Mouse (Mus musculus) G1E (cell line): ENCODE results near the gene Dthd1. TPM values are rescaled to one million over a fixed set of nuclear protein-coding genes. Genes with fewer than 3 reads are reported as not detected.

Experiments used
- ATAC-seq: 2 replicates; pipeline ENCODE4 v1.8.0; 2016; ENCODE audit warnings: mild to moderate bottlenecking; ENCODE audit not compliant: insufficient number of reproducible peaks, poor library complexity, low FRiP score, severe bottlenecking; ENCODE audit errors: extremely low read depth
- DNase-seq: peaks from one replicate; pipeline ENCODE4 v3.0.0; 2012; ENCODE audit warnings: low spot score
- H3K27me3 ChIP-seq: 2 replicates; pipeline ENCODE4 v1.6.1; 2012; ENCODE audit warnings: mild to moderate bottlenecking, low read length, inconsistent platforms; ENCODE audit not compliant: insufficient read depth
- H3K36me3 ChIP-seq: replicated peaks from 2 replicates; pipeline ENCODE3; 2012; ENCODE audit warnings: mild to moderate bottlenecking, inconsistent platforms
- H3K4me1 ChIP-seq: 2 replicates; pipeline ENCODE4 v1.6.1; 2012; ENCODE audit warnings: low read depth, low read length, inconsistent platforms, mixed read lengths; ENCODE audit not compliant: insufficient read depth
- H3K4me3 ChIP-seq: 2 replicates; pipeline ENCODE4 v1.5.1; 2012; ENCODE audit warnings: low read depth, mild to moderate bottlenecking, inconsistent platforms, low read length, moderate library complexity, mixed read lengths
- H3K9me3 ChIP-seq: replicated peaks from 2 replicates; pipeline ENCODE4 v1.6.1; 2012; ENCODE audit warnings: inconsistent platforms
- CTCF ChIP-seq: IDR thresholded peaks from 2 replicates; pipeline ENCODE4 v1.5.1; 2012; ENCODE audit warnings: low read depth, low read length, inconsistent platforms, mixed read lengths
- GATA1 ChIP-seq: IDR thresholded peaks from 2 replicates; pipeline ENCODE4 v1.6.1; 2012; ENCODE audit warnings: borderline replicate concordance, low read length, inconsistent platforms, mixed read lengths
- GATA2 ChIP-seq: IDR thresholded peaks from 2 replicates; pipeline ENCODE4 v1.6.1; 2012; ENCODE audit warnings: low read depth, low read length, inconsistent platforms, borderline replicate concordance
- POLR2AphosphoS5 ChIP-seq: IDR thresholded peaks from 2 replicates; pipeline ENCODE4 v1.6.1; 2012; ENCODE audit warnings: low read depth, low read length, inconsistent platforms; ENCODE audit not compliant: insufficient replicate concordance
- TAL1 ChIP-seq: conservative IDR thresholded peaks from 2 replicates; pipeline ENCODE4 v1.6.1; 2012; ENCODE audit warnings: low read depth, low read length, inconsistent platforms, mixed read lengths
- polyA plus RNA-seq: library from polyadenylated mRNA; stranded (reverse); fragments of >175 nt; gene quantifications from 2 replicates; pipeline ENCODE4 v1.2.3, GENCODE M21; 2012
- total RNA-seq, 2 experiments: library from RNA; stranded (forward) in 1 of 2; stranded (reverse) in 1 of 2; fragments of 200-1000 nt in 1 of 2; fragments of >200 nt in 1 of 2; fragmentation: Nextera tagmentation in 1 of 2; gene quantifications; 2 replicates each; pipeline ENCODE4 v1.2.3; 2014 to 2017

Dthd1 gene
- total and polyA plus RNA-seq, 3 experiments = 0.05 TPM; not detected in 2

DNA sequence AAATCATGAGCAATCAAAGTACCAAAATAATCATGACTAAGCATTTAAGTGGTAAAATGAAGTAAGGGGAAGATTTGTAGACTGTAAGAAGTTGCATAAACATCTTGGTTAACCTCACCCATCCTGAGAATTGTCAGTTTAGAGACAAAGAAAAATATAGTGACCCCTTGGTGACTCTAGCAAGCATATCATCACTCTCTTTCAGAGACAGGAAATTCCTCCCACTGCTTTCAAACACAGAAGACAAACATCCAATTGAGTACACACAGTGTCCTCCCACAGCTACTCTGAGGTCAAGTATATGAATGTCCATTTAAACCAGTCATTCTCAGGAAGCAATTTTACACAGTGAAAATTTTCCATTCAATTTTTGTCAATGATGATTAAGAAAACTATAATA, 111.0 kb downstream of the Dthd1 start:
- H3K4me1 ChIP-seq = no peaks in the 10 kb centered on the region
- DNase-seq = no peak
- ATAC-seq = no peak
- no peak for TF ChIP-seq TAL1
- no peak for TF ChIP-seq GATA1
- no peak for TF ChIP-seq POLR2AphosphoS5
- no peak for TF ChIP-seq CTCF
- no peak for TF ChIP-seq GATA2
- H3K4me3 ChIP-seq = no peak overlapping the region
- no peaks in the 10 kb centered on the region for H3K36me3 ChIP-seq
- H3K9me3 ChIP-seq = no peaks in the 10 kb centered on the region
- H3K27me3 ChIP-seq = no peaks in the 10 kb centered on the region

Other genes with a start within 250 kb of the Dthd1 start
- not detected in 2 replicates for gene Arap2, start 47.7 kb upstream of the Dthd1 start, total RNA-seq (2014; fragmentation: Nextera tagmentation)
- 1.0 TPM in 1 of 2 replicates, not detected in the other for gene Arap2, start 47.7 kb upstream of the Dthd1 start, total RNA-seq (2017)
- not detected in 2 replicates for gene Arap2, start 47.7 kb upstream of the Dthd1 start, polyA plus RNA-seq